Mouse (Mus musculus): ENCODE measurements around the gene Rnf8.

The Rnf8 gene

DNA sequence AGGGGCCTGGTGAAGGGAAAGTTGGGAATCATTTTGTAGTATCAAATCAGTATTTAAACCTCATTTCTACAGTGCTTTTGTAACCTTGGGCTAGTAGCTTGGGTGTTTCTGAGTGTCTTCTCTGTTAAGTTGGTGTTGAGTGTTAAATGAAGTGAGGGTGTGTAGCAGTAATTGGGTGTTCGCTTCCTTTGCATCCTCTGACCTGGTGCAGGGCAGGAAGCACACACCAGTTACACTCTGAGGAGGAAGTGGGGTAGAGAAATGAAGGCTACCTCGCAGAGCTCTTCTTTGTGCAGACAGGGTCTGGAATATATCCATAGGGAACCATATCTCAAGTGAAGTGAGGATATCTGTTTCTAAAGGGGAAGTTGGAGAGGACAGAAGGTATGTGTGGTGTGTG lies 66.3 kb downstream of the Rnf8 start:
- DNase-seq (ENCODE audit: low spot score), result no peak

DNA sequence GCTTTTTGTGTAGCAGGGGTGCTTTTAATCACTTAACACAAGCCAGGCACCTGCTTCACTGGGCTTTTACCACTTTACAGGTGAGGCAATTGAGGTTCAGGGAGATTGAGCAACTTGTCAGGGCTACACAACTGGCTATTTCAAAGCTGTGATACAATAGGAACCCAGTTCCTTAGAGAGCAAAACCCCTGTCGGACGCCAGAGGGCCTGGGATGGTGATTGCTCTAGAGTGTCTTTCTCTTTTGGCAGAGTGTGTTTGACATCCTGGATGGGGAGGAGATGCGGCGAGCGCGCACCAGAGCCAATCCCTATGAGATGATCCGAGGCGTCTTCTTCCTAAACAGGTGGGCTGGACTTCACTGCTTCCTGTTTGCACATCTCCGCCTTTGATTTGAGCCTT lies 67.1 kb downstream of the Rnf8 start:
- no peak for DNase-seq (ENCODE audit: low spot score)

DNA sequence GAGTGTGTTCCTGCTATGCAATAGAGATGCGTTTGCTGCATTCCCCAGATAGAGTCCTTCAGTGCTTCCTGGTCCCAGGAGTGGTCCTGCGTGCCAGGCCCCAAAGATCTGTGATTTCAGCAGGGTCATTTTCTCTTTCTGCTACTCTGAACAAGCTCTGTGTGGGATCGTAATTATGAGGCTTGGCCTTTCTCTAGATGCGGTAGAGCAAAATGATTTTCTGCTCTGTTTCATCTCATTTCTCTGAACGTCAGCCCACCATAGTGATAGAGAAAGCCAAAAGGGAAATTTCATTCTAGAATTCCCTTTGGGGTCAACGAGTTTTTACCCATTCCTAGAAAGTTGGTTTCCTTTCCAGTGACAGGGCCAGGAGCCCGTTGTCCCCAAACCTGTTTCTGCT lies 67.7 kb downstream of the Rnf8 start:
- no peak for DNase-seq (ENCODE audit: low spot score)

DNA sequence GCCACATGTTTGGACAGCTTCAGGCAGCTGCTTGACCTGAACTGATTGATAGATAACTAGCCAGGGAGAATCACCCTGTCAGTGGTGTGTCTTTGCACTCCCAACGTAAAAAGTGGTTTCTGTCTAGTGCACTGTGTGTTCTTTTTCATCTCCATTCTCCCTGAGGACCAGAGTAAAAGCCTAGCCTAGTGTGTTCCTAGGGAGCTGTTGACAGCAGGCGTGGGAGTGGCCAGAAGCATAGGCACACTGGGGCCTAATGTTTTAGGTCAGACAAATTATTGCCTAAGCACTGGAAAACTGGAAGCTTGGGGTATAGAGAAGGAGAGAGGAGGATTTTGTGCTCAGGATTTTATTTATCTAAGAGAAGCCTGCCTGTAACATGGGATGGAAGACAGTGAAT lies 68.5 kb downstream of the Rnf8 start:
- no peak for DNase-seq (ENCODE audit: low spot score)

DNA sequence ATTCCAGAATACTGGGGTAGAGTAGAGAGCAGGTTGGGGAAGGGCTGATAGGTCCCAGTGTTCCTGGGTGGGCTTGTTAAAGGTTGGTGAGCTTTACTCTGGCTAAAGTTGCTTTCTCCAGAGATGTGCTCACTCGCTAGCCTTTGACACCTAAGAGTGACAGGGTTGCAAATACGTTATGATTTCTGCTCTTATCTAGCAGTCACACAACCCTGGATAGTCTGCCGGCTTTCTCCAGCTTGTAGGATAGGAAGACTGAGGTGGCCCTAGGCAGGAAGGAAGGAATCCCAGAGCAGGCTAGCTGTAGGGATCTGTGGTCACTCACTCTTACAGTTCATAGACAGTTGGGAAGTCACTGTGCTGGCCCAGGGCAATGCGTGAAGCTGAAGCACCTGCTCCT lies 69.7 kb downstream of the Rnf8 start:
- DNase-seq (ENCODE audit: low spot score), result no peak

DNA sequence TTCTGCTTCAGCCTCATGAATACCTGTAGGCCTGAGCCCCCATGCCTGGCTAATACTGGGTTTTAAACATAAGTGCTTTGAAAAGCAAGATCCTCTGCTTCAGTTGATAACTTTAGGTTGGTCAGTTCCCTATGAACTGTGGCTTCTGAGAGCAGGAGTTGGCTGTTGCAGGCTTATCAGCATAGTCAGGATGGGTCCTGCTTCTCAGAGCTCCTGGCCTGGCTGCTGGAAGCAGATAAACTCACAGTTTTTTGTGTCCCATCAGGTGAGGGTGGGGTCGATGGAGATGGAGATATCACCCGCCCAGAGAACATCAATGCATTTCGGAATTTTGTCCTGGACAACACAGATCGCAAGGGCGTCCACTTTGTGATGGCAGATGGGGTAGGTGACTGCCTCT lies 72.2 kb downstream of the Rnf8 start:
- DNase-seq (ENCODE audit: low spot score), result peak; percentile 60

DNA sequence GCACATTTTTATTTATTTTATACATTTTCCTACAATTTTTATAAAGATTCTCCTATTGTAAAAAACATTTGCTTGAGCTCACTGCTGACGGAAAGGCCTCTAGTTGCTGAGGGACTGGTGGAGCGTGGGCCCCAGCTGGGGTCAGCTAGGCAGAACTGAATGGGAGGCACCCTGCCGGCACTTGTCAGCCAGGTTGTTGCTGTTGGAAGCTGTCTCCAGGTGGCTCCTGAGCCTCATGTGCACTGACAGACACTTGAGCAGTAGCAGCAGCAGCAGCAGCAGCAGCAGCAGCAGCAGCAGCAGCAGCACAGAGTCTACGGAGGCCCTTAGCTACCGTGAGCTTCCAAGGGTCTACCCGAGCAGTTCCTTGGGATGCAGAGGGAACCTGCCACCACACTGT lies 72.8 kb downstream of the Rnf8 start:
- DNase-seq (ENCODE audit: low spot score), result no peak

DNA sequence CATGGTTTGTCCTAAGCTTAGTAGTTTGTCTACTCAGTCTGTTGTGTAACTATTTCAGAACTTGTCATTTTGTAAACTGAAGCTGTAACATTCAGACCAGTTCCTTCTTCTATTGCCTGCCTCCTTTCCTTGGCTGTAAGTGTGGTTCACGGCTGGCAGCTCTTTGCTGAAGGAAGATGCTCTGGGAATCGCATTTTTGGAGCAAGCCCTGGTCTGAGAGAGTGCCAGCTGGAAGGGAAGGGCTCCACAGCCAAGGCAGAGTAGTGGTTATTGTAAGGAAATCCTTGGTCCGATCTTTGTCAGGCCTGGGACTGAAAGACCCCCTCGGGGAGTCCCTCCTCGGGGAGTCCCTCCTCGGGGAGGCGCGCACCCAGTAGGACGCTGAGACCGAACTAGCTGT lies 74.0 kb downstream of the Rnf8 start:
- DNase-seq (ENCODE audit: low spot score), result no peak

DNA sequence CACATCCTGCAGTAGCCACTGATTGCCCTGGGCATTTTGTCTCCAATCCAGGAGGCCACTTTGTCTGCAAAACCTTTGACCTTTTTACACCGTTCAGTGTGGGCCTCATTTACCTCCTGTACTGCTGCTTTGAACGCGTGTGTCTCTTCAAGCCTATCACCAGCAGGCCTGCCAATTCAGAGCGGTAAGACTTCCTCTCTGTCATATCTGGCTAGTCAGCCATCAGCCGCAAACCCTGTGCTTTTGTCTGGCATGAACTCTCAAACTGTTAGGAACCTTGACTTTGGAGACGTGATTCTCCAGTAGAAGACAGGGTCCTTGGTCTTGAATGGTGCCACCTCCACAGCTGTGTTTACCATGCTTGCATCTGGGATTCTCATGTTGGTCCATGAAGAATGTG lies 75.7 kb downstream of the Rnf8 start:
- no peak for DNase-seq (ENCODE audit: low spot score)

DNA sequence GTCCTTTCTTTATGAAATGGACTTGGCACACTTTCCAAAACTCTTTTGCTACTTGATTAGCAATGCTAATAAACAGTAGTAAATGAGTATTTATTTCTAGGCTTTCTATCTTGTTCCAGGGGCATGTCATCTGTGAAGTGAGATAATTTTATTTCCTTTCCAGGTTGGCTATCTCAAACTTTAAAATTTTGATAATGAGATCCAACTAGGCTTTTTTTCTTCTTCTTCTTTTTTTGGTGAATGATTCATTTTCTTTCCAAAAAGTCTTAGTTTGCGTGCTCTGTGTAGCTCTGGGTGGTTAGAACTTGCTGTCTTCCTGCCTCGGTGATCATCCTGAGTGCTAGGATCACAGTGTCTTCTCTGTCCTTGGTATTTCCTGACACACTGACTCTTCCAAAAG lies 78.2 kb downstream of the Rnf8 start:
- no peak for DNase-seq (ENCODE audit: low spot score)

DNA sequence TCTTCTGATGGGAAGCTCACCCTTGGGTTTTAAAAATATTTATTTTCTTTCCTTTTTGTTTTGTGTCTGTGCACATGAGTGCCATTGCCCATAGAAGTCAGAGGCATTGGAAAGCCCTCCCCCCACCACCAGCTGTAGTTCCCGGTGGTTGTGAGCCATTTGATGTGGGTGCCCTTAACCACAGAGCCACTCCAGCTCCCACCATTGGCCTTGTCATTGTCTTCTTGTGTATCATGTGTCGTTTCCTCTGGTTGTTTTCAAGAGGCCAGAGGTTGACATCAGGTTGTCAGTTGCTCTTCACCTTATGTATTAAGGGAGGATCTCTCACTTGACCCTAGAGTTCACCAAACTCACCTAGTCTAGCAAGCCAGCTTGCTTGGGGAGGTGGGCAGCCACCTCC lies 79.0 kb downstream of the Rnf8 start:
- no peak for DNase-seq (ENCODE audit: low spot score)

DNA sequence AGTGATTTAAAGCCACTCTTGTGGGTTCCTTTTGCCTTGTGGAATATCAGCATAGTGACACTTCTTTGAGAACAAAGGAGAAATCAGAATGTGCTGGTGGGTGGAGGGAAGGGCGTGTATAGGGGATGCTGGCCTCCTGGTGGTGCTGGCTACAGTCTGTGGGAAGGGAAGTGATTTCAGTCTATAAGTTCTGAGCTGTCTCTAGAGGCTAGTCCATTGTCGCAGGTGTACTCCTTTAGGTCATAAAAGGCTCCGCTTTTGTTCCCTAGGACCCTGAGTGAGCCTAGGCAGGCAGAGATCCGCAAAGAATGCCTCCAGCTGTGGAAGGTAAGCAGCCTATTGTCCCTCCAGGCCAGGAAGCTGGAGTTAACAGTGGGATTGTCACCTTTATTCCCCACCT lies 79.9 kb downstream of the Rnf8 start:
- no peak for DNase-seq (ENCODE audit: low spot score)
